Mouse (Mus musculus) ES-Bruce4 (cell line): ENCODE data around the gene Tmc6. TPM values are rescaled to one million over a fixed set of nuclear protein-coding genes. Genes with fewer than 3 reads are reported as not detected.
"Not testable (repeated sequence)": the region's sequence is repeated elsewhere in the genome, so short reads cannot be mapped to it uniquely, and the experiment has no call there.

Source experiments
- H3K27ac ChIP-seq: 2 replicates; pipeline ENCODE4 v1.5.1; 2012; ENCODE audit warnings: low read length, inconsistent platforms; ENCODE audit not compliant: insufficient read depth
- H3K27me3 ChIP-seq: 2 replicates; pipeline ENCODE4 v1.6.1; 2012; ENCODE audit warnings: mild to moderate bottlenecking, low read length, inconsistent platforms; ENCODE audit not compliant: control insufficient read depth, poor library complexity, insufficient read depth, severe bottlenecking
- H3K36me3 ChIP-seq: 2 replicates; pipeline ENCODE4 v1.6.1; 2012; ENCODE audit warnings: inconsistent platforms, mild to moderate bottlenecking, low read length, moderate library complexity; ENCODE audit not compliant: control insufficient read depth, poor library complexity, insufficient read depth, severe bottlenecking
- H3K4me1 ChIP-seq: one replicate; pipeline ENCODE4 v1.8.1; 2011; ENCODE audit warnings: low read length; ENCODE audit not compliant: control insufficient read depth, insufficient read depth
- H3K4me3 ChIP-seq: 2 replicates; pipeline ENCODE4 v1.5.1; 2011; ENCODE audit warnings: low read depth, mild to moderate bottlenecking, low read length
- H3K9ac ChIP-seq: 2 replicates; pipeline ENCODE4 v1.6.1; 2012; ENCODE audit warnings: low read depth, mild to moderate bottlenecking, inconsistent platforms; ENCODE audit not compliant: poor library complexity, severe bottlenecking
- H3K9me3 ChIP-seq: replicated peaks from 2 replicates; pipeline ENCODE4 v1.6.1; 2012; ENCODE audit warnings: mild to moderate bottlenecking, low read length, inconsistent platforms; ENCODE audit not compliant: control insufficient read depth, poor library complexity, insufficient read depth, severe bottlenecking
- CTCF ChIP-seq: IDR thresholded peaks from one replicate; pipeline ENCODE4 v1.8.1; 2011; ENCODE audit warnings: low read depth, low read length
- EP300 ChIP-seq: IDR thresholded peaks from 2 replicates; pipeline ENCODE4 v1.6.1; 2011; ENCODE audit warnings: low read depth, low read length; ENCODE audit not compliant: insufficient read depth
- POLR2A ChIP-seq: IDR thresholded peaks from one replicate; pipeline ENCODE4 v1.8.1; 2011; ENCODE audit warnings: low read length; ENCODE audit not compliant: insufficient read depth
- polyA plus RNA-seq: library from polyadenylated mRNA; stranded (reverse); fragments of >200 nt; gene quantifications from 2 replicates; pipeline ENCODE4 v1.2.4, GENCODE M21; 2011; ENCODE audit warnings: low read depth; ENCODE audit not compliant: missing spikeins, insufficient read depth, insufficient read length

The Tmc6 gene
- polyA plus RNA-seq, 1 experiment, result 12.3 TPM

DNA sequence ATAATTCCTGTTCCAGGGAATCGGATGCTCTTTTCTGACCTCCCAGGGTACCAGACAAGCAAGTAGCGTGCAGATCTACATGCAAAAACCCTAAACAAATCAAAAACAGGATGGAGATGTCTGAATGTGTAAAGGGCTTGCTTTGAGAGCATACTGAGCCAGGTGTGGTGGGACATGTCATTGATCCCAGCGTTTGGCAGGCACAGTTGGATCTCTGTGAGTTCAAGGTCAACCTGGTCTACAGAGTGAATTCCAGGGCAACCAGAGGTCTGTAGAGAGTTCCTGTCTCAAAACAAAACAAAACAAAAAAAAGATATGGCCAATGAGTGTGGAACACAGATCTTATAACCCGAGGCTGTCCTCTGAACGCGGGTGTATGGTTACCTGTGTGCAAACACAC lies 41.4 kb upstream of the Tmc6 start:
- Histone ChIP-seq H3K36me3 (peaks cover 28% of the 10 kb centered on the region), H3K9ac (no peak overlapping the region), H3K27ac (no peak overlapping the region), H3K4me1 (peaks cover 4% of the 10 kb centered on the region), H3K4me3 (no peak overlapping the region), H3K27me3 (no peaks in the 10 kb centered on the region), H3K9me3 (no peaks in the 10 kb centered on the region)
- TF ChIP-seq EP300 (no peak), POLR2A (no peak)

DNA sequence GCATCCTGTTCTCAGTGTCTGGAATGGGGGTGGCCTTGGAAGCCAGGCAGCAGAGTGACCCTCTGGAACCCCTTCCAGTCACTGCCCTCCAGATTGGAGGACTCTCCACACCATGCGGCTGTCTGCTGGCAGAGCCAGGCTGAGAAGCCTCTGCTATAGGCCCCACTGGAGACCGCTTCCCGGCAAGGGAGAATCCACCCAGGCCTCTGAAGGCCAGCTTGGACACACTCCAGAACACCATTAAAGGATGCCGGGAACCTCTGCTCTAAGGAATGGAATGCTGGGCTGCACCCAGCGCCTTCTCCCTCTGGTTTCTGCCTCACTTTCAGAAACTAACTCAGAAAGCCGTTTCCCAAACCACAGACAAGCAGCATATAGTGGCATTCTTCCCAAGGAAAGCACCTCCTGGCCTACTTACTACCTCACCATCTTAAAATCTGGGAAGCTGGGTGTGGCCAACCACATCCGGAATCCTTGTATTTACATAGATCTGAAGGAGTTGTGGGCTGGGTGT lies 40.8 kb upstream of the Tmc6 start:
- H3K27me3 ChIP-seq, result no peaks in the 10 kb centered on the region
- H3K9me3 ChIP-seq, result no peaks in the 10 kb centered on the region
- no peak overlapping the region for H3K9ac ChIP-seq
- H3K36me3 ChIP-seq, result peaks cover 29% of the 10 kb centered on the region
- H3K27ac ChIP-seq, result no peak overlapping the region
- H3K4me3 ChIP-seq, result no peak overlapping the region
- TF ChIP-seq CTCF (no peak), POLR2A (no peak), EP300 (no peak)
- peaks cover 4% of the 10 kb centered on the region for H3K4me1 ChIP-seq

GRCm38 (mm10) chr11:117821868-117822267 lies 39.9 kb upstream of the Tmc6 start:
- no peak overlapping the region for H3K9ac ChIP-seq
- peaks cover 29% of the 10 kb centered on the region for H3K36me3 ChIP-seq
- H3K9me3 ChIP-seq, result no peaks in the 10 kb centered on the region
- H3K27me3 ChIP-seq, result no peaks in the 10 kb centered on the region
- H3K4me3 ChIP-seq, result no peak overlapping the region
- H3K27ac ChIP-seq, result no peak overlapping the region
- peaks cover 4% of the 10 kb centered on the region for H3K4me1 ChIP-seq
- TF ChIP-seq CTCF (no peak), EP300 (no peak), POLR2A (no peak)

DNA sequence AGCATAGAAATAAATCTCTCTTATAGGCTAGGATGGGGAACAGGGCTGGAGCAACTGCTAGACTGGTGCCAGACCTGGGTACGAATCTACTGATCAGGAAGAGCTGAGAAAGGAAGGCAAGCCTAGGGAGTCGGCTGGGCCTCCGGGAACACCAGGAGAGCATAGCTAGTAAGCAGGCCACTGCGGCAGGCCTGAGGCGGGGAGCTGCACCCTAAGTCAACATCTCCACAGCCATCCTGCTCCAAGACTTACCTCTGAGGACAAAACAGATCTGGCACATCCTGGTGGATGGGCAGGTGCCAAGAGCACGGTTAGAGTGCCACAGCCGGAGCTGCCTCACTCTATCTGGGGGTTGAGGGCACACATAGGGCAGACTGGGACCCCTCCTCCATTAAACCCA lies 38.2 kb upstream of the Tmc6 start:
- no peak overlapping the region for H3K9ac ChIP-seq
- TF ChIP-seq EP300 (no peak), POLR2A (no peak), CTCF (no peak)
- H3K4me1 ChIP-seq, result peaks cover 4% of the 10 kb centered on the region
- H3K4me3 ChIP-seq, result no peak overlapping the region
- H3K27me3 ChIP-seq, result no peaks in the 10 kb centered on the region
- peaks cover 31% of the 10 kb centered on the region for H3K36me3 ChIP-seq
- no peak overlapping the region for H3K27ac ChIP-seq
- no peaks in the 10 kb centered on the region for H3K9me3 ChIP-seq

- no peaks in the 10 kb centered on the region for H3K9me3 ChIP-seq
- no peaks in the 10 kb centered on the region for H3K27me3 ChIP-seq
- peaks cover 4% of the 10 kb centered on the region for H3K4me1 ChIP-seq
- H3K9ac ChIP-seq, result no peak overlapping the region
- no peak overlapping the region for H3K27ac ChIP-seq
- peaks cover 35% of the 10 kb centered on the region for H3K36me3 ChIP-seq
- no peak overlapping the region for H3K4me3 ChIP-seq
- TF ChIP-seq EP300 (no peak), CTCF (no peak), POLR2A (no peak)
Observed at GRCm38 (mm10) chr11:117819095-117819494, 37.1 kb upstream of the Tmc6 start.

- H3K4me3 ChIP-seq, result no peak overlapping the region
- TF ChIP-seq EP300 (no peak), CTCF (no peak), POLR2A (no peak)
- peaks cover 4% of the 10 kb centered on the region for H3K4me1 ChIP-seq
- no peaks in the 10 kb centered on the region for H3K27me3 ChIP-seq
- no peak overlapping the region for H3K27ac ChIP-seq
- peaks cover 28% of the 10 kb centered on the region for H3K36me3 ChIP-seq
- H3K9ac ChIP-seq, result no peak overlapping the region
- H3K9me3 ChIP-seq, result no peaks in the 10 kb centered on the region
Observed at GRCm38 (mm10) chr11:117816389-117816996, 34.5 kb upstream of the Tmc6 start.

GRCm38 (mm10) chr11:117815850-117816249 lies 33.9 kb upstream of the Tmc6 start:
- not testable (repeated sequence) for H3K9ac ChIP-seq, H3K4me1 ChIP-seq, H3K4me3 ChIP-seq, H3K27ac ChIP-seq, H3K9me3 ChIP-seq, H3K27me3 ChIP-seq
- peaks cover 22% of the 10 kb centered on the region for H3K36me3 ChIP-seq
